Mouse (Mus musculus): ENCODE data around the gene Mnd1. TPM values are rescaled to one million over a fixed set of nuclear protein-coding genes. Genes with fewer than 3 reads are reported as not detected.

Mnd1 gene
- total and polyA plus RNA-seq, 2 experiments from 2014 or later = 6.6 TPM; not detected in 1

- ATAC-seq (ENCODE audit: insufficient read depth, low read depth) = no peak
- TF ChIP-seq CTCF (IDR thresholded peaks at IDR 0.05; ENCODE audit: low read depth) (no peak), EP300 (IDR thresholded peaks at IDR 0.05; ENCODE audit: low read depth) (no peak)
Measured at GRCm38 (mm10) chr3:84157559-84158350, 2.2 kb upstream of the Mnd1 start.

GRCm38 (mm10) chr3:84157011-84157410 is 1.4 kb upstream of the Mnd1 start:
- H3K9ac ChIP-seq (replicated peaks; ENCODE audit: low read depth, low read length) = no peak overlapping the region
- H3K27ac ChIP-seq (ENCODE audit: low read depth) = no peak overlapping the region
- no peak for TF ChIP-seq EP300 (IDR thresholded peaks at IDR 0.05; ENCODE audit: low read depth)
- no peak for TF ChIP-seq CTCF (IDR thresholded peaks at IDR 0.05; ENCODE audit: low read depth)
- H3K4me3 ChIP-seq (ENCODE audit: low read depth, low read length) = no peak overlapping the region
- DNase-seq (ENCODE audit: low spot score) = no peak
- H3K36me3 ChIP-seq (replicated peaks; ENCODE audit: control insufficient read depth, insufficient read depth, low read length) = 0 out of 2 replicates have a peak, but pooled peaks cover 4% of the 10 kb centered on the region
- H3K4me1 ChIP-seq (ENCODE audit: control insufficient read depth, insufficient read depth) = no peaks in the 10 kb centered on the region
- no peaks in the 10 kb centered on the region for H3K27me3 ChIP-seq (ENCODE audit: control insufficient read depth, insufficient read depth, low read length)
- no peak for ATAC-seq (ENCODE audit: insufficient read depth, low read depth)
- H3K9me3 ChIP-seq (replicated peaks; ENCODE audit: control insufficient read depth, low read length) = no peaks in the 10 kb centered on the region
- 78% methylated on average over 4 of the region's 4 CpGs for whole genome bisulfite sequencing
- H3K4me2 ChIP-seq (ENCODE audit: low read depth, low read length) = no peak overlapping the region

More at GRCm38 (mm10) chr3:84157559-84158350, 2.2 kb upstream of the Mnd1 start:
- Histone ChIP-seq H3K9ac (replicated peaks; ENCODE audit: low read depth, low read length) (no peak overlapping the region), H3K4me3 (ENCODE audit: low read depth, low read length) (no peak overlapping the region), H3K36me3 (replicated peaks; ENCODE audit: control insufficient read depth, insufficient read depth, low read length) (0 out of 2 replicates have a peak, but pooled peaks cover 4% of the 10 kb centered on the region), H3K9me3 (replicated peaks; ENCODE audit: control insufficient read depth, low read length) (no peaks in the 10 kb centered on the region), H3K27me3 (ENCODE audit: control insufficient read depth, insufficient read depth, low read length) (no peaks in the 10 kb centered on the region), H3K4me1 (ENCODE audit: control insufficient read depth, insufficient read depth) (no peaks in the 10 kb centered on the region), H3K27ac (ENCODE audit: low read depth) (no peak overlapping the region), H3K4me2 (ENCODE audit: low read depth, low read length) (no peak overlapping the region)
- 78% methylated on average over 4 of the region's 4 CpGs for WGBS
- no peak for DNase-seq (ENCODE audit: low spot score)

GRCm38 (mm10) chr3:84156105-84156504 is 519 bp upstream of the Mnd1 start:
- TF ChIP-seq EP300 (IDR thresholded peaks at IDR 0.05; ENCODE audit: low read depth) (no peak), CTCF (IDR thresholded peaks at IDR 0.05; ENCODE audit: low read depth) (no peak)
- no peak overlapping the region for H3K9ac ChIP-seq (replicated peaks; ENCODE audit: low read depth, low read length)
- no peak overlapping the region for H3K27ac ChIP-seq (ENCODE audit: low read depth)

GRCm38 (mm10) chr3:84155146-84155545 is 440 bp downstream of the Mnd1 start:
- no peak overlapping the region for H3K27ac ChIP-seq (ENCODE audit: low read depth)
- peak; percentile 15 for ATAC-seq (ENCODE audit: insufficient read depth, low read depth)
- 1% methylated on average over 27 of the region's 27 CpGs for WGBS

More at GRCm38 (mm10) chr3:84156105-84156504, 519 bp upstream of the Mnd1 start:
- Histone ChIP-seq H3K4me3 (ENCODE audit: low read depth, low read length) (peak overlapping the region; percentile 46; the same call in 1 of the 2 replicates), H3K36me3 (replicated peaks; ENCODE audit: control insufficient read depth, insufficient read depth, low read length) (0 out of 2 replicates have a peak, but pooled peaks cover 4% of the 10 kb centered on the region), H3K27me3 (ENCODE audit: control insufficient read depth, insufficient read depth, low read length) (no peaks in the 10 kb centered on the region), H3K4me1 (ENCODE audit: control insufficient read depth, insufficient read depth) (no peaks in the 10 kb centered on the region), H3K9me3 (replicated peaks; ENCODE audit: control insufficient read depth, low read length) (no peaks in the 10 kb centered on the region), H3K4me2 (ENCODE audit: low read depth, low read length) (peak overlapping the region; percentile 74)
- ATAC-seq (ENCODE audit: insufficient read depth, low read depth) (no peak), DNase-seq (ENCODE audit: low spot score) (no peak)
- WGBS = 63% methylated on average over 6 of the region's 6 CpGs

GRCm38 (mm10) chr3:84154721-84155141 is 855 bp downstream of the Mnd1 start:
- no peak overlapping the region for H3K9ac ChIP-seq (replicated peaks; ENCODE audit: low read depth, low read length)
- no peaks in the 10 kb centered on the region for H3K4me1 ChIP-seq (ENCODE audit: control insufficient read depth, insufficient read depth)
- H3K27me3 ChIP-seq (ENCODE audit: control insufficient read depth, insufficient read depth, low read length) = no peaks in the 10 kb centered on the region
- ATAC-seq (ENCODE audit: insufficient read depth, low read depth) (no peak), DNase-seq (ENCODE audit: low spot score) (no peak)
- 0 out of 2 replicates have a peak, but pooled peaks cover 4% of the 10 kb centered on the region for H3K36me3 ChIP-seq (replicated peaks; ENCODE audit: control insufficient read depth, insufficient read depth, low read length)
- H3K9me3 ChIP-seq (replicated peaks; ENCODE audit: control insufficient read depth, low read length) = no peaks in the 10 kb centered on the region
- H3K4me3 ChIP-seq (ENCODE audit: low read depth, low read length) = peak overlapping the region; percentile 46; the same call in 1 of the 2 replicates
- TF ChIP-seq EP300 (IDR thresholded peaks at IDR 0.05; ENCODE audit: low read depth) (no peak), CTCF (IDR thresholded peaks at IDR 0.05; ENCODE audit: low read depth) (no peak)
- H3K27ac ChIP-seq (ENCODE audit: low read depth) = no peak overlapping the region
- H3K4me2 ChIP-seq (ENCODE audit: low read depth, low read length) = peak overlapping the region; percentile 74
- 25% methylated on average over 12 of the region's 12 CpGs for WGBS

More at GRCm38 (mm10) chr3:84155146-84155545, 440 bp downstream of the Mnd1 start:
- Histone ChIP-seq H3K36me3 (replicated peaks; ENCODE audit: control insufficient read depth, insufficient read depth, low read length) (0 out of 2 replicates have a peak, but pooled peaks cover 4% of the 10 kb centered on the region), H3K9ac (replicated peaks; ENCODE audit: low read depth, low read length) (peak overlapping the region; percentile 36; the same call in 1 of the 2 replicates), H3K4me1 (ENCODE audit: control insufficient read depth, insufficient read depth) (no peaks in the 10 kb centered on the region), H3K27me3 (ENCODE audit: control insufficient read depth, insufficient read depth, low read length) (no peaks in the 10 kb centered on the region), H3K4me3 (ENCODE audit: low read depth, low read length) (peak overlapping the region; percentile 46), H3K4me2 (ENCODE audit: low read depth, low read length) (peak overlapping the region; percentile 74), H3K9me3 (replicated peaks; ENCODE audit: control insufficient read depth, low read length) (no peaks in the 10 kb centered on the region)
- TF ChIP-seq EP300 (IDR thresholded peaks at IDR 0.05; ENCODE audit: low read depth) = no peak
- no peak for TF ChIP-seq CTCF (IDR thresholded peaks at IDR 0.05; ENCODE audit: low read depth)
- no peak for DNase-seq (ENCODE audit: low spot score)
